Mouse (Mus musculus) stomach, postnatal 0 days (tissue): ENCODE results near the gene Eef2. TPM values are rescaled to one million over a fixed set of nuclear protein-coding genes. Genes with fewer than 3 reads are reported as not detected.

ENCODE experiments used
- ATAC-seq: fragments of 200-750 bp; cut with Nextera tagmentation; 2 replicates; pipeline ENCODE4 v1.8.0; 2017; ENCODE audit not compliant: low FRiP score, low TSS enrichment
- DNase-seq: peaks from one replicate; pipeline ENCODE4 v3.0.0-alpha.2; 2016; ENCODE audit warnings: low spot score
- H3K27ac ChIP-seq: fragments of 300-500 bp; sonication (generic); replicated peaks from 2 replicates; pipeline ENCODE4 v1.5.1; 2014; ENCODE audit warnings: mild to moderate bottlenecking, control low read depth
- H3K27me3 ChIP-seq: fragments of 300-500 bp; sonication (generic); 2 replicates; pipeline ENCODE4 v1.6.1; 2014; ENCODE audit warnings: low read length; ENCODE audit not compliant: control insufficient read depth, insufficient read depth
- H3K36me3 ChIP-seq: fragments of 300-500 bp; sonication (generic); 2 replicates; pipeline ENCODE4 v1.6.1; 2014; ENCODE audit warnings: low read length, mixed read lengths; ENCODE audit not compliant: control insufficient read depth, insufficient read depth
- H3K4me1 ChIP-seq: fragments of 300-500 bp; sonication (generic); replicated peaks from 2 replicates; pipeline ENCODE4 v1.6.1; 2014; ENCODE audit warnings: antibody characterized with exemption; ENCODE audit not compliant: control insufficient read depth, insufficient read depth
- H3K4me2 ChIP-seq: fragments of 300-500 bp; sonication (generic); replicated peaks from 2 replicates; pipeline ENCODE4 v1.6.1; 2014; ENCODE audit warnings: low read depth, mild to moderate bottlenecking, control low read depth, moderate library complexity
- H3K4me3 ChIP-seq: fragments of 300-500 bp; sonication (generic); 2 replicates; pipeline ENCODE4 v1.5.1; 2014; ENCODE audit warnings: low read depth, low read length, control low read depth
- H3K9ac ChIP-seq: fragments of 300-500 bp; sonication (generic); 2 replicates; pipeline ENCODE4 v1.6.1; 2014; ENCODE audit warnings: mild to moderate bottlenecking, low read length, control low read depth, mixed read lengths
- H3K9me3 ChIP-seq: fragments of 300-500 bp; sonication (generic); 2 replicates; pipeline ENCODE4 v1.6.1; 2016; ENCODE audit warnings: low read length; ENCODE audit not compliant: control insufficient read depth
- CTCF ChIP-seq: IDR thresholded peaks from 2 replicates; pipeline ENCODE4 v1.5.1; 2016; ENCODE audit warnings: antibody characterized with exemption, low read depth, mild to moderate bottlenecking, moderate library complexity
- EP300 ChIP-seq: optimal IDR thresholded peaks from 2 replicates; pipeline ENCODE3; 2016; ENCODE audit warnings: antibody characterized with exemption
- WGBS: fragments of 180-500 bp; shearing (Covaris S2); extraction: QIAGEN DNeasy Blood & Tissue Kit; methylation state at CpG from one replicate; pipeline ENCODE4 v1.1.7; 2014; 5-methylcytosine and 5-hydroxymethylcytosine counted together
- polyA plus RNA-seq: library from polyadenylated mRNA; unstranded; fragments of >200 nt; fragmentation: Nextera tagmentation; extraction: Ambion mirVana; gene quantifications from 2 replicates; pipeline ENCODE4 v1.2.1, GENCODE M21; 2015

The Eef2 gene
- polyA plus RNA-seq, 1 experiment from 2014 or later: 337 TPM

- 83% methylated on average over 5 of the region's 5 CpGs for WGBS
- no peak for ATAC-seq
- no peaks in the 10 kb centered on the region for H3K27me3 ChIP-seq
- no peak for TF ChIP-seq EP300
- peaks cover 8% of the 10 kb centered on the region; the same call in 1 of the 2 replicates for H3K4me1 ChIP-seq
- H3K4me3 ChIP-seq: peak within 1 kb of the TSS; percentile 58
- H3K4me2 ChIP-seq: peak within 1 kb of the TSS; percentile 64
- peak within 1 kb of the TSS; percentile 70 for H3K9ac ChIP-seq
- no peak for DNase-seq
- H3K36me3 ChIP-seq: peaks cover 34% of the 10 kb centered on the region
- H3K9me3 ChIP-seq: no peaks in the 10 kb centered on the region
- peak within 1 kb of the TSS; percentile 94 for H3K27ac ChIP-seq
Measured at GRCm38 (mm10) chr10:81183805-81184204, 7.4 kb downstream of the Eef2 start, which contains the start of gene 4930442H23Rik. Gene 4930442H23Rik, minus strand, starts transcription at chr10:81183849.

DNA sequence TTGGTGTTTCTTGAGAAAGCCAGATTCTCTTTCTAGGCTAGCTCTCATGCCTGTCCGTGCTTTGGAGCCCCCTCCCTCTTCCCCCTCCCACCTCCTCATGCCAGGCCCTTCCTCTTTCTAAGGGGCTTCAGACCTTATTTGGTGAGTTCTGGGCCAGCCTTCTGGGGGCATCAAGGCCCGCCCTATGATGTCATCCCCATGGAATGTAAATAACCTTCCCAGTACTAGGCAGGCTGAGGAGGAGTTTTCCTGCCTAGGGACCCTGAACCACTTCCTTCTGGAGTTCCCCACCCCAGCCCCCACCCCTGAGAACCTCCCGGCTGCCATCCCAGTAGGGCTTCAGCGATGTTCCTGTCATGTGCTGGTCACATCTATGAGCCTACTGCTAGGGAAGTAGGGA is 8.3 kb downstream of the Eef2 start:
- Histone ChIP-seq H3K4me1 (peaks cover 8% of the 10 kb centered on the region; the same call in 1 of the 2 replicates), H3K9ac (0 out of 2 replicates have a peak overlapping the region, but pooled peaks have one; percentile 5), H3K27me3 (no peaks in the 10 kb centered on the region), H3K36me3 (peaks cover 25% of the 10 kb centered on the region), H3K4me3 (no peak overlapping the region), H3K9me3 (no peaks in the 10 kb centered on the region), H3K4me2 (peak overlapping the region; percentile 23; the same call in 1 of the 2 replicates), H3K27ac (peak overlapping the region; percentile 94)
- no peak for TF ChIP-seq CTCF
- no peak for TF ChIP-seq EP300
- DNase-seq: no peak
- peak; percentile 5; the same call in 1 of the 2 replicates for ATAC-seq
- WGBS: 9% methylated on average over 4 of the region's 4 CpGs

DNA sequence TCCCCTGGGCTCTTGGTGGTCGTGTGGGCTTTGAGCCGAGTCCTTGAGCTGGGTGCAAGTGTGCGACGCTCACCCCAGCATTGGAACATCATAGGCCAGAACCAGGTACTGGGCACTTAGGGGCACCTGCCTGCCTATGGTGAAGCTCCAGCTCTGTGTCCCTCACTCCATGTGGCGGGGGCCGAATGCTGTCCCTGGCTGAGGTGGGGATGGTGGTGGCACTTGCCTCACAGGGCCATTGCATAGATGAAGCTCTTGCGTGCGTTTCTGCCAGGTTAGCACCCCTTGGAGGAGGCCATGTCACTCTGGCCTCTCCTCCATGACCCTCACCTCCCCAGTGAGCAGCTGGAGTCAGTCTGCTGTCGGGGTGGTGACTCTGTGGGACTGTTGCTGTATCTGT is 10.7 kb downstream of the Eef2 start:
- Histone ChIP-seq H3K9me3 (no peaks in the 10 kb centered on the region), H3K27ac (no peak overlapping the region), H3K4me1 (peaks cover 8% of the 10 kb centered on the region), H3K4me2 (no peak overlapping the region), H3K36me3 (peaks cover 6% of the 10 kb centered on the region; the same call in 1 of the 2 replicates), H3K4me3 (no peak overlapping the region), H3K9ac (no peak overlapping the region), H3K27me3 (no peaks in the 10 kb centered on the region)
- DNase-seq (no peak), ATAC-seq (no peak)
- WGBS: 91% methylated on average over 9 of the region's 9 CpGs
- TF ChIP-seq CTCF: no peak
- TF ChIP-seq EP300: no peak

- Histone ChIP-seq H3K36me3 (peaks cover 6% of the 10 kb centered on the region; the same call in 1 of the 2 replicates), H3K27ac (no peak overlapping the region), H3K4me3 (no peak overlapping the region), H3K4me2 (no peak overlapping the region), H3K9ac (no peak overlapping the region), H3K27me3 (no peaks in the 10 kb centered on the region), H3K9me3 (no peaks in the 10 kb centered on the region), H3K4me1 (peaks cover 2% of the 10 kb centered on the region; the same call in 1 of the 2 replicates)
- 86% methylated on average over 26 of the region's 26 CpGs for WGBS
- ATAC-seq: no peak
- TF ChIP-seq EP300 (no peak), CTCF (no peak)
- DNase-seq: no peak
Measured at GRCm38 (mm10) chr10:81189821-81190220, 13.4 kb downstream of the Eef2 start.

GRCm38 (mm10) chr10:81190236-81190911 is 13.9 kb downstream of the Eef2 start:
- H3K4me2 ChIP-seq: no peak overlapping the region
- no peaks in the 10 kb centered on the region for H3K9me3 ChIP-seq
- TF ChIP-seq CTCF (peak; percentile 79), EP300 (no peak)
- WGBS: 67% methylated on average over 31 of the region's 31 CpGs
- peaks cover 2% of the 10 kb centered on the region; the same call in 1 of the 2 replicates for H3K4me1 ChIP-seq
- H3K9ac ChIP-seq: no peak overlapping the region
- DNase-seq: peak; percentile 77
- H3K36me3 ChIP-seq: peaks cover 6% of the 10 kb centered on the region; the same call in 1 of the 2 replicates
- no peaks in the 10 kb centered on the region for H3K27me3 ChIP-seq
- no peak for ATAC-seq
- H3K4me3 ChIP-seq: no peak overlapping the region
- H3K27ac ChIP-seq: peak overlapping the region; percentile 8; the same call in 1 of the 2 replicates

GRCm38 (mm10) chr10:81190912-81191321 is 14.5 kb downstream of the Eef2 start:
- Histone ChIP-seq H3K4me3 (no peak overlapping the region), H3K9ac (no peak overlapping the region), H3K4me2 (no peak overlapping the region), H3K4me1 (peaks cover 2% of the 10 kb centered on the region; the same call in 1 of the 2 replicates), H3K36me3 (peaks cover 6% of the 10 kb centered on the region; the same call in 1 of the 2 replicates), H3K27me3 (no peaks in the 10 kb centered on the region), H3K9me3 (no peaks in the 10 kb centered on the region), H3K27ac (peak overlapping the region; percentile 35; the same call in 1 of the 2 replicates)
- 59% methylated on average over 6 of the region's 6 CpGs for WGBS
- TF ChIP-seq EP300: no peak
- peak; percentile 61 for TF ChIP-seq CTCF
- no peak for DNase-seq
- ATAC-seq: no peak
